Mouse (Mus musculus) left cerebral cortex, adult 2 months (tissue): ENCODE data around the gene Celf5. TPM values are rescaled to one million over a fixed set of nuclear protein-coding genes. Genes with fewer than 3 reads are reported as not detected.

ENCODE experiments used
- DNase-seq, 2 experiments: peaks; one replicate each; pipeline ENCODE4 v3.0.0; 2021 to 2022; ENCODE audit warnings: low spot score in 2 of 2, mixed read lengths in 1 of 2; ENCODE audit errors: extremely low spot score in 1 of 2
- H3K27ac ChIP-seq: fragments of 200-600 bp; 2 replicates; pipeline ENCODE4 v1.8.1; 2022
- H3K4me3 ChIP-seq: fragments of 200-600 bp; 2 replicates; pipeline ENCODE4 v1.8.1; 2022
- CTCF ChIP-seq: fragments of 200-600 bp; IDR thresholded peaks from 2 replicates; pipeline ENCODE4 v1.8.1; 2022; ENCODE audit warnings: antibody characterized with exemption, mild to moderate bottlenecking, moderate library complexity
- intact Hi-C: fragments of 180-260 bp; cut with DNase I; formaldehyde crosslinking; loops from one replicate; pipeline ENCODE4 v1.15.1; 2025
- microRNA-seq, 2 experiments: library from miRNA; unstranded; fragments of <30 nt; microRNA quantifications; one replicate each; pipeline ENCODE4 v1.2.0; 2021
- total RNA-seq, 2 experiments: library from RNA; stranded (reverse); gene quantifications; 2 replicates each; pipeline ENCODE4 v1.2.3; 2021

Gene Celf5
- total RNA-seq, 2 experiments from 2014 or later: 284 to 288 TPM

DNA sequence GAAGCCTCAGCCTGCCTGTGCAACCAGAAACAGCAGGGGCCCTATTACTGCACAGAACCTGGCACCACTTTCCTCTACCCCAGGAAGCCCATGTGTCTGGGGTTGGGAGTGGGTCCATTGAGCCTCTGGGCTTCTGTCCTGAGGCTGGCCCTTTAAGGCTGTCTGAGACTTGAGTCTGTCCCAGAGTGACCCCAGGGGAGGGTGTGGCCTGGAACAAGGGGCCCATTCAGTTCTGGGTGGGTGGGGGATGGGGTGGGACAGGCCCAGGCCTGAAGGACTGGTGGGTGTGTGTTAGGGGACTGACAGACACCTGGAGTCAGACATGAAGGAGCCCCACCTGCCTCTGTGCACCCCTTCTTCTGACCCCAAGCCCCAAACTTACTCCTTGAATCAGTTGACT lies 67.8 kb downstream of the Celf5 start:
- no peak for TF ChIP-seq CTCF
- Histone ChIP-seq H3K27ac (peak overlapping the region; percentile 97), H3K4me3 (no peak overlapping the region)
- intact Hi-C loops: no loop called here
- no peak for DNase-seq

GRCm38 (mm10) chr10:81413310-81414261 lies 68.9 kb downstream of the Celf5 start:
- no peak; the same call in 1 of the 2 replicates for TF ChIP-seq CTCF
- Histone ChIP-seq H3K27ac (peak overlapping the region; percentile 97), H3K4me3 (no peak overlapping the region)
- peak; percentile 82 to 85 for DNase-seq
- intact Hi-C loops: loop anchor here (2.0 kb wide), 1 partner anchor 13 kb away; no protein-coding TSS in a partner anchor

DNA sequence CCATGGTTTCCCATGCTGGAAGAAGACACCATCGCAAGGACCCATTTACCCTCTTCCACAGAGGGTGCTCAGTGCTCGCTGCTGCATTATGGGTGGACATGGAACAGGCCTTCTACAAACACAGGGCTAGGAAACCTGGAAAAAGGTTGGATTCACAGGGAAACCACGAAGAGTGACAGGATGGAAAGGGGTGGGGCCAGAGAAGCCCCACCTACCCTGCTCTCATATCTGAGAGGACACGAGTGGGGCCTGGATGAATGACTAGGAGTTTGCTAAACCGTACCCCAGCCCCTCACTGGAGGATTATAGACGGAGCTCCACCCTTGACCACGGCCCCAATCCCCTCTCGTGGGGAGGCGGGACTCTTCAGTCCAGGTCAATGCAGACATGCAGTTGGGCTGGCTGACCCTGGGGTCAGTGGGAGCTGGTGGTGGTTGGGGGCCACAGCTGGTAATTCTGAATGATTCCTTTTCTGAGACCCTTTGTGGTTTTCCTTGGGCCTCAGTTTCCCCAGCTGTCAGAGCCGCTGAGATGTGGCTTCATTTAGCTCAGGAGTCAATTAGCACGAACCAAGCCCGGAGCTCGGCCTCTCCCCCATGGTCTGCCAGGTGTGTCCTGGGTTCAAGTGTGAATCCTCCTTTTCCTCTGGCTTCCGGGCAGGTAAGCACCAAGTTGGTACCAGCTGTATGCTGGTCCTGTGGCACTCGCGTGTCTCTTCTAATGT lies 69.8 kb downstream of the Celf5 start:
- intact Hi-C loops: loop anchor here (2.0 kb wide), 1 partner anchor 14 kb away; no protein-coding TSS in a partner anchor
- TF ChIP-seq CTCF: no peak
- peak overlapping the region; percentile 97 for H3K27ac ChIP-seq
- DNase-seq: no peak
- no peak overlapping the region for H3K4me3 ChIP-seq

GRCm38 (mm10) chr10:81411471-81412400 lies 70.8 kb downstream of the Celf5 start:
- no peak overlapping the region for H3K4me3 ChIP-seq
- intact Hi-C loops: loop anchor here (2.0 kb wide), 1 partner anchor 15 kb away; no protein-coding TSS in a partner anchor
- H3K27ac ChIP-seq: peak overlapping the region; percentile 97
- no peak for TF ChIP-seq CTCF
- peak in 1 of 2 experiments; percentile 60 for DNase-seq

GRCm38 (mm10) chr10:81410981-81411380 lies 71.5 kb downstream of the Celf5 start:
- Histone ChIP-seq H3K4me3 (no peak overlapping the region), H3K27ac (peak overlapping the region; percentile 97)
- no peak for DNase-seq
- no peak for TF ChIP-seq CTCF
- intact Hi-C loops: no loop called here

DNA sequence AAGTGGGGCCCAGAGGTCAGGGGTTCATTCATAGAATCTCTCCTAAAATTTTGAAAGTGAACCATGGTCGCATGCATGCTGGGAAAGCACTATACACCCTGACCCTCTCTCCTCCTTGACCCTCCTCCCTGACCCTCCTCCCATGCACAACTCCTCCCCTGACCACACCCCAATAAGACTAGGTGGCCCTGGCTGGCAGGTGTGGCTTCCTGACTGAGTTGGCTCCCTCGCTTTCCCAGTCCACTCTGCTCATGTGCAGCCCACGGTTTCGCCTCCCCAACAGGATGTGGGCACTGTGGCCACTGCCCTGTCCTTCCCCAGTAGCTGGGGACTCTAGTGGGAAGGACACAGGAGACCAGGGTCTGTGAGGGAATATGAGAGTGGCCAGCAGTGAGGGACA lies 72.2 kb downstream of the Celf5 start:
- intact Hi-C loops: no loop called here
- TF ChIP-seq CTCF: no peak
- H3K4me3 ChIP-seq: no peak overlapping the region
- no peak for DNase-seq
- H3K27ac ChIP-seq: peak overlapping the region; percentile 97

- TF ChIP-seq CTCF: no peak
- intact Hi-C loops: no loop called here
- no peak overlapping the region for H3K4me3 ChIP-seq
- H3K27ac ChIP-seq: peak overlapping the region; percentile 61
- DNase-seq: no peak
Measured at GRCm38 (mm10) chr10:81409330-81409729, 73.2 kb downstream of the Celf5 start.

Small RNA genes lying within 50 kb of the gene (microRNA-seq; reads per million reads assigned to microRNA genes)
- gene Gm25595 (0 reads per million in 2 experiments), gene Mir1191b (0 reads per million in 2 experiments)

Other genes with a start within 250 kb of the Celf5 start
- gene Zfr2, start 249.6 kb downstream of the Celf5 start, total RNA-seq: 10 to 100 TPM; 70.9 to 76.2 TPM
- 100 to 1,000 TPM; 212 to 221 TPM for gene Matk, start 229.8 kb downstream of the Celf5 start, total RNA-seq
- 10 to 100 TPM; 41.3 to 42.8 TPM for gene Mrpl54, start 215.8 kb downstream of the Celf5 start, total RNA-seq
- gene Apba3, start 215.7 kb downstream of the Celf5 start, total RNA-seq: 10 to 100 TPM; 35.8 to 38.6 TPM
- under 1 TPM; 0.26 to 0.45 TPM for gene Tjp3, start 191.1 kb downstream of the Celf5 start, total RNA-seq
- gene Pip5k1c, start 189.7 kb downstream of the Celf5 start, total RNA-seq: 100 to 1,000 TPM; 431 TPM
- gene Cactin, start 161.6 kb downstream of the Celf5 start, total RNA-seq: 10 to 100 TPM; 31.3 to 31.8 TPM
- gene Tbxa2r, start 154.0 kb downstream of the Celf5 start, total RNA-seq: under 1 TPM; 0.70 to 0.82 TPM
- gene Gipc3, start 139.4 kb downstream of the Celf5 start, total RNA-seq: 1 to 10 TPM; 1.7 to 2.1 TPM
- 10 to 100 TPM; 27.3 to 29.5 TPM for gene Hmg20b, start 132.2 kb downstream of the Celf5 start, total RNA-seq
- 10 to 100 TPM; 38.2 to 40.2 TPM for gene Mfsd12, start 125.2 kb downstream of the Celf5 start, total RNA-seq
- 1 to 10 TPM in 1 of 2 experiments, under 1 TPM in 1; 1.00 to 1.3 TPM for gene 4930404N11Rik, start 116.9 kb downstream of the Celf5 start, total RNA-seq
- 10 to 100 TPM; 69.1 to 70.6 TPM for gene Fzr1, start 104.2 kb downstream of the Celf5 start, total RNA-seq
- 10 to 100 TPM; 87.1 to 95.1 TPM for gene Dohh, start 98.3 kb downstream of the Celf5 start, total RNA-seq
- 1 to 10 TPM; 2.0 to 3.4 TPM for gene Gm48551, start 98.2 kb downstream of the Celf5 start, total RNA-seq
- gene Gm48552, start 93.7 kb downstream of the Celf5 start, total RNA-seq: 1 to 10 TPM; 5.1 to 7.1 TPM
- 1 to 10 TPM; 1.3 to 1.4 TPM for gene Smim24, start 89.7 kb downstream of the Celf5 start, total RNA-seq
- 10 to 100 TPM; 93.4 to 94.9 TPM for gene Nfic, start 27.1 kb downstream of the Celf5 start, total RNA-seq
- gene Ncln, start 13.7 kb upstream of the Celf5 start, total RNA-seq: 10 to 100 TPM; 78.3 to 80.8 TPM
- under 1 TPM; 0.56 to 0.70 TPM for gene S1pr4, start 17.4 kb upstream of the Celf5 start, total RNA-seq
- gene Gna15, start 41.5 kb upstream of the Celf5 start, total RNA-seq: 1 to 10 TPM; 1.3 to 2.8 TPM
- 100 to 1,000 TPM; 106 to 110 TPM for gene Gna11, start 62.5 kb upstream of the Celf5 start, total RNA-seq
- 100 to 1,000 TPM; 637 to 727 TPM for gene Aes, start 76.8 kb upstream of the Celf5 start, total RNA-seq
- 10 to 100 TPM; 36.2 to 40.7 TPM for gene Tle2, start 91.9 kb upstream of the Celf5 start, total RNA-seq
- 10 to 100 TPM; 10.3 to 12.9 TPM for gene Tle6, start 118.4 kb upstream of the Celf5 start, total RNA-seq
- gene BC025920, start 123.6 kb upstream of the Celf5 start, total RNA-seq: 1 to 10 TPM; 2.6 to 2.9 TPM
- gene Sirt6, start 145.1 kb upstream of the Celf5 start, total RNA-seq: 10 to 100 TPM; 26.8 to 28.6 TPM
- gene Ankrd24, start 145.8 kb upstream of the Celf5 start, total RNA-seq: 10 to 100 TPM; 46.4 to 47.3 TPM
- gene Gm10778, start 166.3 kb upstream of the Celf5 start, total RNA-seq: 1 to 10 TPM; 4.3 to 5.0 TPM
- 10 to 100 TPM in 1 of 2 experiments, 1 to 10 TPM in 1; 8.7 to 10.5 TPM for gene Zfp433, start 222.1 kb upstream of the Celf5 start, total RNA-seq